Mouse (Mus musculus) bone marrow macrophage, adult 2 months (primary cell): Measurements from ENCODE around the gene Clba1.

Source experiments
- CTCF ChIP-seq: IDR thresholded peaks from 2 replicates; pipeline ENCODE4 v1.5.1; 2012; ENCODE audit warnings: low read depth, mild to moderate bottlenecking, low read length, moderate library complexity
- POLR2A ChIP-seq: IDR thresholded peaks from 2 replicates; pipeline ENCODE4 v1.6.1; 2012; ENCODE audit warnings: mild to moderate bottlenecking, low read depth, low read length, borderline replicate concordance

GRCm38 (mm10) chr12:112823221-112823620 lies 14.5 kb downstream of the Clba1 start:
- TF ChIP-seq POLR2A (no peak), CTCF (no peak)
